Mouse (Mus musculus): Measurements from ENCODE around the gene Olfr1315-ps1. TPM values are rescaled to one million over a fixed set of nuclear protein-coding genes. Genes with fewer than 3 reads are reported as not detected.

Olfr1315-ps1 gene
- not detected in 2 replicates for polyA plus RNA-seq (2015; fragmentation: Nextera tagmentation; extraction: Ambion mirVana)

DNA sequence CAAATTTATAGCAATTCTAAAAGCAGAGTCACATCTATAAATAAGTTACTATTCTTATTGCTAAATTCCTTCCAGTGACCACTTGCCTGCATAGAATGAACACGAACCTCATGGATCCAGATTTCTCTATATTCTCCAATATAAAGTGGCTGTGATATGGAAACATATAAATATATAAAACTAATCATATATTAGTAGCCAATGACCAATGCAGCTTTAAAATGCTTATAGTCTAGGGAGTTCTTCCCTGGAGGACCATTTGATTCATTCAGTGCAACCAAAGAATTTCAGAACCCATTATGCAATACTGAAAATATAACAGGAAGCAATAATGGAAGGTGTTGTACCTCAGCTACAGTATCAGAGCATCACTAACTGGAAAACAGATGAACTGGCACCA is at the start of gene Olfr1315-ps1:
Olfr1315-ps1 (minus strand) TSS at position 101 of the 400 bp plus-strand sequence.

DNA sequence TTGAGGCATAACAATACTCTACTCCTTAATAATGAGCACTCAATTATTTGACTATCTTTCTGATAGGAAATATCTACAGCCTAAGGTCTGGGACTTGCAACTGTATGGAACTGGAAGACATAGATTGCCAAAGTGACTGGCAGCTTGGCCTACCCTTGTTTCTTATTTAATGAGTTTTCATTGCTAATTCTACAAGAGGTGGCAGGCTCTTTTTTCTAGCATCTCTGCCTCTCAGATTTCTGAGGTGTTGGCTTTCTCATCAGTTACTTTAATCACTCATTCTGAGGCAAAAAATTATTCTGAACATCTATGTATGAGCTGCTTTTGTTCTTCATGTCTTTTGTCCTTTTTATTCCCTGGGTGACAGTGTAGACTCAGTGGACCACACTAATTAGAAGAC is 38.7 kb upstream of the Olfr1315-ps1 start, which contains the start of gene Olfr1318:
Olfr1318 (plus strand) TSS at position 301 of the 400 bp plus-strand sequence.

DNA sequence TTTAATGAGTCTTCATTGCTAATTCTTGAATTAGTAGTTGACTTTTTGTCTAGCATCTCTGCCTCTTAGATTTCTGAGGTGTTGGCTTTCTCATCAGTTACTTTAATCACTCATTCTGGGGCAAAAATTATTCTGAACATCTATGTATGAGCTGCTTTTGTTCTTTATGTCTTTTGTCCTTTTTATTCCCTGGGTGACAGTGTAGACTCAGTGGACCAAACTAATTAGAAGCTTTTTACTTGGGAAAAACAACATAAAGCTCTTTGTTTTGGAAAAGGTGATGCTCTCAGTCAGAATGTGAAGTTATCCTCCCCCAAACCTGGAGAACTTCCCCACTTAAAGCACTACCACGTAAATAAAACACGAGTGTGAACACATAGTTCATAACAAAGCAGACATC is 24.8 kb upstream of the Olfr1315-ps1 start, which contains the start of gene Olfr1317:
Olfr1317 (plus strand) TSS at position 301 of the 400 bp plus-strand sequence.

DNA sequence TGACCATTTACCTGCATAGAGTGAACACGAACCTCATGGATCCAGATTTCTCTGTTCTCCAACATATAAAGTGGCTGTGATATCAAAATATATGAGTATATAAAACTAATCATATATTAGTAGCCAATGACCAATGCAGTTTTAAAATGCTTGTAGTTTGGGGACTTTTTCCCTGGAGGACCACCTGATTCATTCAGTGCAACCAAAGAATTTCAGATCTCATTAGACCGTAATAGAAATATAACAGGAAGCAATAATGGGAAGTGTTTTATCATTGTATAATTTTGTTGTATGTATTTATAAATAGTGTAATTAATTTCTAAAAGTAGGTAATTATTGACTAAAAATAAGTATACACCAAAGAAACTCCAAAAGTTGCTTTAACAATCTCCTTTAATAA is 19.6 kb upstream of the Olfr1315-ps1 start, which contains the start of gene Olfr1316:
Olfr1316 (minus strand) TSS at position 101 of the 400 bp plus-strand sequence.

DNA sequence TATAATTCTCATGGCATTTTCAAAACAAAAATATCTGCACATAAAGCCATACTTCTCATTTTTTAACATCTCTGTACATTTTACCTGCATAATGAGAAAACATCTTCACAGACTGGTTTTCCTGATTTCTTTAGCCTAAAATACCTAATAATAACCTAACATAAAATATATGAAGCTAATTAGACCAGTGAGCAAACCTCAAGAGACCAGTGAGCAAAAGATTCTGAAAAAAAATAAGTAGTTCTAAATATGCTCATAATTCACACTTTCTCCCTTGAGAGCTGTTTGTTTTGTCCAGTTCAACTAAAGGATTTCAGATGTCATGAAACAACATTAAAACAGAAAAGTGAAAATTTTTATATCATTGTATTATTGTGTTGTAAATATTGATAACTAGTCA is 18.6 kb downstream of the Olfr1315-ps1 start, which contains the start of gene Olfr1314:
Olfr1314 (minus strand) TSS at position 101 of the 400 bp plus-strand sequence.

DNA sequence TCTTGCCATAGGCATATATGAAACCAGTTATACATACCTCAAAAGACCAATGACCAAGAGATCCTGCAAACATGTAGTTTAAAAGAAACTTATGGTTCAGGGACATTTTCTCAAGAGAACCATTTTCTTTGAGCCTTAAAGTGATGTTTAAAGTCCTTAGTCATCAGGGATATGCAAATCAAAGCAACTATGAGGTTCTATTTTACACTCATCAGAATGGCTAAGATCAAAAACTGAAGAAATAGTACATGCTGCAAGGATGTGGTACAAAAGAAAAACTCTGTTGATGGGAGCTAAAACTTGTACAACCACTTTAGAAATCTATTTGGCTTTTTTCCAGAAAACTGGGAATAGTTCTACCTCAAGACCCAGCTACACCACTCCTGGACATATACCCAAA is 37.5 kb downstream of the Olfr1315-ps1 start, which contains the start of gene Olfr1313:
Olfr1313 (minus strand) TSS at position 101 of the 400 bp plus-strand sequence.

Other genes starting within 250 kb of the Olfr1315-ps1 start
- gene Olfr1305, start 238.3 kb downstream of the Olfr1315-ps1 start, polyA plus RNA-seq (2015; fragmentation: Nextera tagmentation; extraction: Ambion mirVana): not detected in 2 replicates
- not detected in 2 replicates for gene Olfr1306, start 199.2 kb downstream of the Olfr1315-ps1 start, polyA plus RNA-seq (2015; fragmentation: Nextera tagmentation; extraction: Ambion mirVana)
- 0.01 TPM in 1 of 2 replicates, not detected in the other for gene Olfr1307, start 166.0 kb downstream of the Olfr1315-ps1 start, polyA plus RNA-seq (2015; fragmentation: Nextera tagmentation; extraction: Ambion mirVana)
- not detected in 2 replicates for gene Olfr1308, start 150.5 kb downstream of the Olfr1315-ps1 start, polyA plus RNA-seq (2015; fragmentation: Nextera tagmentation; extraction: Ambion mirVana)
- gene Olfr1309, start 125.2 kb downstream of the Olfr1315-ps1 start, polyA plus RNA-seq (2015; fragmentation: Nextera tagmentation; extraction: Ambion mirVana): not detected in 2 replicates
- gene Olfr1310, start 102.7 kb downstream of the Olfr1315-ps1 start, polyA plus RNA-seq (2015; fragmentation: Nextera tagmentation; extraction: Ambion mirVana): not detected in 2 replicates
- gene Olfr1311, start 91.0 kb downstream of the Olfr1315-ps1 start, polyA plus RNA-seq (2015; fragmentation: Nextera tagmentation; extraction: Ambion mirVana): not detected in 2 replicates
- gene Olfr1312, start 65.2 kb downstream of the Olfr1315-ps1 start, polyA plus RNA-seq (2015; fragmentation: Nextera tagmentation; extraction: Ambion mirVana): not detected in 2 replicates
- not detected in 2 replicates for gene Olfr1313, start 37.6 kb downstream of the Olfr1315-ps1 start, polyA plus RNA-seq (2015; fragmentation: Nextera tagmentation; extraction: Ambion mirVana)
- not detected in 2 replicates for gene Olfr1314, start 18.7 kb downstream of the Olfr1315-ps1 start, polyA plus RNA-seq (2015; fragmentation: Nextera tagmentation; extraction: Ambion mirVana)
- not detected in 2 replicates for gene Olfr1316, start 19.5 kb upstream of the Olfr1315-ps1 start, polyA plus RNA-seq (2015; fragmentation: Nextera tagmentation; extraction: Ambion mirVana)
- not detected in 2 replicates for gene Olfr1317, start 24.9 kb upstream of the Olfr1315-ps1 start, polyA plus RNA-seq (2015; fragmentation: Nextera tagmentation; extraction: Ambion mirVana)
- not detected in 2 replicates for gene Olfr1318, start 38.8 kb upstream of the Olfr1315-ps1 start, polyA plus RNA-seq (2015; fragmentation: Nextera tagmentation; extraction: Ambion mirVana)
- 1.5 and 3.5 TPM in 2 replicates for gene Lpcat4, start 124.0 kb upstream of the Olfr1315-ps1 start, polyA plus RNA-seq (2015; fragmentation: Nextera tagmentation; extraction: Ambion mirVana)
- gene Nutm1, start 143.9 kb upstream of the Olfr1315-ps1 start, polyA plus RNA-seq (2015; fragmentation: Nextera tagmentation; extraction: Ambion mirVana): not detected in 2 replicates
- gene Nop10, start 146.5 kb upstream of the Olfr1315-ps1 start, polyA plus RNA-seq (2015; fragmentation: Nextera tagmentation; extraction: Ambion mirVana): 117 and 122 TPM in 2 replicates
- 6.3 and 8.6 TPM in 2 replicates for gene Slc12a6, start 150.4 kb upstream of the Olfr1315-ps1 start, polyA plus RNA-seq (2015; fragmentation: Nextera tagmentation; extraction: Ambion mirVana)
- gene Gm21985, start 150.9 kb upstream of the Olfr1315-ps1 start, polyA plus RNA-seq (2015; fragmentation: Nextera tagmentation; extraction: Ambion mirVana): not detected in 2 replicates